Mouse (Mus musculus) olfactory bulb, adult 2 months (tissue): Measurements from ENCODE around the gene Flt4.

Experiments
- CTCF ChIP-seq: fragments of 200-500 bp; IDR thresholded peaks from 2 replicates; pipeline ENCODE4 v1.5.1; 2012; ENCODE audit warnings: low read depth, mild to moderate bottlenecking, low read length, moderate library complexity; ENCODE audit not compliant: insufficient read depth
- POLR2A ChIP-seq: fragments of 200-500 bp; IDR thresholded peaks from 2 replicates; pipeline ENCODE4 v1.6.1; 2012; ENCODE audit warnings: mild to moderate bottlenecking, low read depth, low read length, moderate library complexity; ENCODE audit not compliant: insufficient read depth

- TF ChIP-seq CTCF: no peak
- no peak for TF ChIP-seq POLR2A
Observed at GRCm38 (mm10) chr11:49695695-49696094, 86.6 kb downstream of the Flt4 start.
